Mouse (Mus musculus) retina, postnatal 1 day (tissue): ENCODE measurements around the gene Fndc1.

Experiments used
- DNase-seq: peaks from one replicate; pipeline ENCODE4 v3.0.0-alpha.2; 2012

The Fndc1 gene

GRCm38 (mm10) chr17:7816602-7817001, 10.5 kb downstream of the Fndc1 start:
- DNase-seq = no peak

DNA sequence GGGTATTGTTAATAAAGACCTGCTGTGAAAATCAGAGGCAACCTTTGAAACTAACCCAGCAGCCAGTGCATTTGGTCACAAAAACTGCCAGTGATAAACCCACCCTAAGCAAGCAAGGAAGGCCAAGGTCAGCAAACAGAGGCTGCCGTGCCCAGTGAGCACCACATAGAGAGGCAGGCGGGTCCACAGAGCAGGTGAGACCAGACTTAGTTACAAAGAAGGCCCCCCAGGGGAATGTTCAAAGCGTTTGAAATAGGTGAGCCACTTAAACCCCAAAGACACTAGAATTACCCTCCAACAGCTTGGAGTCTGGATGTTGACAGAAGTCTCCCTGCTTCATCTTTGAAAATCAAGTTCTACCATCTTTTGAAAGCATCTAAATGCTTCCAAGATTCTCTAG, 12.7 kb downstream of the Fndc1 start:
- DNase-seq = no peak

GRCm38 (mm10) chr17:7808043-7808442, 19.1 kb downstream of the Fndc1 start:
- no peak for DNase-seq

DNA sequence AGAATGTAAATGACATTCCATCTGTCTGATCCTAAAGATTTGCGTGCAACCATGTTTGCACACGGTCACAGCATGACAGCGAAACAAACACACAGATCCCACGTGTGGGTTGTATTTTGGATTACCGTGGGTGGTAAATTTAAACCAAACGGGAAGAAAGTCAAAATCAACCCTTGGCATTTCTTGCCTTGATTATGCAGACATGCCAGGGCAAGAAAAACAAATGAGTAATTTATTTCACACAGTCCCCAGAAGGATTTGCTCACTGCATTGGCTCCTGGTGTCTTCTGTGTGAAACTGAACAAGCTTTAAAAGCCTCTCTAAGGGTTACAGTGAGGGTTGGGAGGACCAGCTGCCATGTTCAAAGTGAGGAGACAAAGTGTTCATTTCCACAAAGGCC, 22.0 kb downstream of the Fndc1 start:
- no peak for DNase-seq

DNA sequence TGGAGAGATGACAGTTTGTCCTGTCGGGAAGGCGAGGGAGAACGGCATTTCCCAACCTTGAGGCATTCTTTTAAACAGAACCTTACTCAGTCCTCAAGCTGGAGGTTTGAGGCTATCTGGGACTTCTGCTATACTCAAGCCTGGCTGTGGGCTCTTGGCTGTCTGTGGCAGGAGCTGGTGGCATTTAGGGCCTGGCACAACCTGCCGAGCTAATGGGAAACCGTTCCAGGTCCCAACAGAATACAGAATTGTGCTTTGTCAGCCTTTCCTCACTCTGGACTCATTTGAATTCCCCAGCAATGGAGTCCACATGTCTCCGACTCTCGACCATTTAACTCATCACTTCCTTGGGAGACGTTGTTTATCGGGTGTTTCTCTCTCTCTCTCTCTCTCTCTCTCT, 24.6 kb downstream of the Fndc1 start:
- no peak for DNase-seq

- no peak for DNase-seq
These were observed 27.2 kb downstream of the Fndc1 start for GRCm38 (mm10) chr17:7799894-7800293.

DNA sequence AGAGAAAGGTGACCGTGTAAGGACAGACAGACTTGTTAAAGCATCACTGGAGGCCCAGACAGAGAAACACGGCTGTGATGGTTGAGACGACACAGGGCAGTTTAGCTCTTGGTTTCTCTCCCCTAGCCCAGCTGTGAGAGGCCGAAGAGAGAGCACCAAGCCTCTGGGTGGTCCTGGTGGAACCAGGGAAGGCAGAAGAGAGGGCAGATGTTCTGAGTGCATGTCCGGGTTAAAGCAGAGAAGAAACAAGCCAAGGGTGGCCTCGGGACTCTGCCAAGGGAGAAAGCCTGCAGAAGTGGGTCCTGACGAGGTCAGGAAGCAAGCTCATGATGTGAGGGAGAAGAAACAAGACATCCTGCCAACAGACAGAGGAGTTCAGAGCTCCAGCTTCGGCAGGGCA, 31.5 kb downstream of the Fndc1 start:
- DNase-seq = no peak

GRCm38 (mm10) chr17:7795168-7795567, 31.9 kb downstream of the Fndc1 start:
- DNase-seq = no peak

GRCm38 (mm10) chr17:7794093-7794492, 33.0 kb downstream of the Fndc1 start:
- DNase-seq = peak; percentile 26

- DNase-seq = no peak
These were observed 36.6 kb downstream of the Fndc1 start for GRCm38 (mm10) chr17:7790512-7790911.

DNA sequence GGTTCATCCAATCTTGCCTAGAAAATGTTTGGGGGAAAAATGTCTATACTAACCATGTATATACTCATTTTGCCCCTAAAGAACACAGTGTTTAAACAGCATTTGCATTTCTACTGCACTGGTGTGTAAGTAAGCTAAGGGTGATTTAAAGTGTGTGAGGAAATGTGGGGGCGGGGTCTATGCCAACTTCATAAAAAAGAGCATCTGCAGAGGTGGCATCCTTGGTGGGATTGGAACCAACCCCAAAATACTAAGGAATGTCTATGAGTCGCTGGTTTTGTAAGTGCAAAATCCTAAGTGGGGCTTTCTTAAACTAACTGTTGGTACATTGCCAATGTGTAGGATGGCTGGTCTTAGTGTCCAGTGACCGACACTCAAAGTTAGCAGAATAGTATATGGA, 53.0 kb downstream of the Fndc1 start:
- DNase-seq = no peak

GRCm38 (mm10) chr17:7759786-7760185, 67.3 kb downstream of the Fndc1 start:
- DNase-seq = no peak

DNA sequence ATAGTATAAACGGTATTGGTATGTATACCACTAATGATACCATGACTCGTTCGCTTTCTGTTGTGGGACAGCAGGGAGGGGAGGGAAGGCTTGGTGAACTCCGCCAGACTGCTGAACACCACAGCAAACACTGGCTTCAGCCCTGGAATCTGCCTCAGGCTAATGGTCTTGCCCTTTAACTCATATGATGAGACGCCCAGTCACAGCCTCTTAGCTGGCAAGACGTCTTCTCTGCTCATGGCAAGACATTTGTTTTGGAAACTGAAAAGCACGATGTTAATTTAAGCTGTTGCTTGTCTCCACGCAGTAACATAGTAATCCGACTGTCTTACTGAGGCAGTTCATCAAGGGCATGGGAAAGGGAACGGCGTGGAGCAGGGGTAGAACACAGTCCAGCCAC, 72.1 kb downstream of the Fndc1 start:
- no peak for DNase-seq

- DNase-seq = no peak
These were observed 73.7 kb downstream of the Fndc1 start for GRCm38 (mm10) chr17:7753383-7753782.

DNA sequence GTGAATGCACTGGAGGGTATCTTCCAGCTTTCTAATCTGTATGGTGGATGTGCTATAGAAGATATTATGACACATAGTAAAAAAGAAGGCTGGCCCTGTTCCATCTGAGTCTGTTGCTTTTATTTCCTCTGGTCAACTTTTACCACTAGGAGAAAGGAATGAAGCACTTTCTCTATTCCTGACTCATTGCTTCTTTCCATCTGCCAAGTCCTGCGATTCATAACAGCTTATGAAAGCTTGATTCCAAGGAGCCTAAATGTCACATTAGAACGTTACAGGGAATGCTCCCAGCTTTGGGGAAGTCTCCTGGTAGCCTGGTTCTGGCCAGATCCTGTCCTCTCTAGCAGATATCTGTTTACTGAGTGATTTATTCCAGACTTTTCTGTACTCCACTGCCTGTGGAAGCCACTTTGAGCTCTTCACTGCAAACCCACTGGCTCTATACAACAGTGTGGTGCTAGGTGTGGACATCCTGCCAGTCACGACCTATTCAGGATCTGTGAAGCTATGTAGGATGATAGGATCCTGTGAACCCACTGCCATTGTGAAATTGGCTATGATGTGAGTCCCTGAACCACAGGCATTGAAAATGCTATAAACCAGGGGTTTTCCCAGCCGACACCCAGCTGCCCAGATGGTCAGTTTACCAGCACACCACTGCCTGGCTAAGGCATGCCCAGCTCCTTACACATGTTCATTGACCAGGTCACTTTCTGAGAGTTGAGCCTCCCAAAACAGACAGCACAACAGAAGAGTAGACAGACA, 77.9 kb downstream of the Fndc1 start:
- no peak for DNase-seq

DNA sequence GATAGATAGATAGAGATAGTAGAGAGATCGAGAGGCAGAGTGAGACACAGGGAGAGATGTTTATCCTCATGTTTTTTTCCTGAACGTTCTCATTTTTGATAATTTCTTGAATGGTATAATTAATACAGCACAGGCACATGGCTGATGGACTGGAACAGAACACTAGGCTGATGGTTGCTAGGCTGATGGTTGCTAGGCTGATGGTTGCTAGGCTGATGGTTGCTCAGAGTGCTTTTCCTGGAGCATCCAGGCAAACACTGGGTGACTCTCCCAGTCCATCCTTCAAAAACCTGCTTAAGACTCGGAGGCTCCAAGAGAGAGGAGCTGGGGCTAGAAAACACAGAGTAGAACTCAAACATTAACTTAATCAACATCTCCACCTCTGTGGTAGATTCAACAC, 80.3 kb downstream of the Fndc1 start:
- DNase-seq = no peak

GRCm38 (mm10) chr17:7744976-7745375, 82.1 kb downstream of the Fndc1 start:
- DNase-seq = no peak

DNA sequence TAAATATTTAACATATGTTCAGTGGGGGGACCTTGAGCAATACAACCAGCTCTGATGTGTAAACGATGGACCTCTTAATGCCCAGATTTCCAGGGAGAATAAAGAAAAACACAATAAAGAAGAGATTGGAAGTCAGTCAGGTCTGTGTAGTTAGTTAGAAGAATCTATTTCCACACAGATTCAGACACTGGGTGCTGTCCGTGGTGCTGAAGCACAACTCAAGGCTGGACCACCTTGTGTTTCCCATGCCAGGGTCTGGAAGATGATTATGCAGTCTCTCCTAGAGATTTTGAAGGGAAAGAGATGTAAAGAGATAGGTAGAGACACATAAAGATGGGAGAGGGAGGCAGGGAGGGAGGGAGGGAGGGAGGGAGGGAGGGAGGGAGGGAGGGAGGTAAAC, 86.1 kb downstream of the Fndc1 start:
- DNase-seq = peak; percentile 62

DNA sequence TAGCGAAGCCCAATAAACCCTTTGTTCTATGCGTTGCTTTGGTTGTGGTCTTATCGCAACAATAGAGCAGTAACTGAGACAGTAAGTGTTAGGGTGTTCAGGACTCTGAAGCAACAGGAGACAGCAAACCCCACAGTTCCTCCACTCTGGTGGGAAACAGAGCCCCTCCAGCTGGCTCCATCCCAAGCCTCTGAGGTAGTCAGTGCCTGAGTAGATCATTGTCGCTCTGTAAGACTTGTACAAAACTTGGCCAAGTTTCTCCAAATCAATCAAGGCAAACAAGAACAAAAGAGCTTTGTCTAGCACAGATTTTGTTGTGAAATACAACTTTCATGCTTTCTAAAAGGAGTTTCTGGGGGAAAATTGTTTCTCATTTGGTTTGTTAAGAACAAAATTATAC, 104.1 kb downstream of the Fndc1 start:
- DNase-seq = no peak

GRCm38 (mm10) chr17:7718886-7719285, 108.2 kb downstream of the Fndc1 start:
- DNase-seq = no peak

GRCm38 (mm10) chr17:7717945-7718344, 109.2 kb downstream of the Fndc1 start:
- DNase-seq = no peak

- DNase-seq = no peak
These were observed 114.1 kb downstream of the Fndc1 start for GRCm38 (mm10) chr17:7713020-7713419.

- DNase-seq = no peak
These were observed 120.0 kb downstream of the Fndc1 start for GRCm38 (mm10) chr17:7707073-7707472.

DNA sequence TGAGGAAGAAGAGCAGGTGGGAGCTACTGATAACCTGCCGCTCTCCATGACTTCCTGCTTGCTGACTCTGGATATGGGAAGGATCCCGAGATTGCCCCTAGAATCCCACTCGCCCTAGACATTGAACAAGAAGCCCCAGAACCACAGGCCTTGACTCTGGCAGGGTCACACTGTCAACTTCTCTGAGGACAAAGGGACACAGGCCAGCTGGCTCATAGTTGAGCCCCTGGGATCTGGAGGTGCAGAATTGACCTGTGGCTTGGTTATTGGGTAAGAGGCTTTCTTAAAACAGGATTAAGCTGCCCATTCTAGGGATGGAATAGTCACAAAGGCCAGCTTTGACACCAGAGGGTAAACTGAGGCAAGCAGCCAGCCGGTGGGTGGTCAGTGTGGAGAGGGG, 136.8 kb downstream of the Fndc1 start:
- DNase-seq = no peak
